Mouse (Mus musculus) limb, embryonic 12.5 days (tissue): ENCODE data around the gene Mrpl28. TPM values are rescaled to one million over a fixed set of nuclear protein-coding genes. Genes with fewer than 3 reads are reported as not detected.
"Not testable (repeated sequence)": the region's sequence is repeated elsewhere in the genome, so short reads cannot be mapped to it uniquely, and the experiment has no call there.

Experiments
- ATAC-seq: fragments of 200-750 bp; cut with Nextera tagmentation; 2 replicates; pipeline ENCODE4 v1.8.0; 2017; ENCODE audit warnings: low read depth, moderate TSS enrichment; ENCODE audit not compliant: insufficient number of reproducible peaks, insufficient read depth, low FRiP score, low TSS enrichment
- H3K27ac ChIP-seq: fragments of 300-500 bp; sonication (generic); 2 replicates; pipeline ENCODE4 v1.5.1; 2016; ENCODE audit warnings: mild to moderate bottlenecking, moderate library complexity
- H3K27me3 ChIP-seq: fragments of 300-500 bp; sonication (generic); 2 replicates; pipeline ENCODE4 v1.6.1; 2016; ENCODE audit warnings: mild to moderate bottlenecking, moderate library complexity
- H3K36me3 ChIP-seq: fragments of 300-500 bp; sonication (generic); 2 replicates; pipeline ENCODE4 v1.6.1; 2016; ENCODE audit warnings: mild to moderate bottlenecking, moderate library complexity
- H3K4me1 ChIP-seq: fragments of 300-500 bp; sonication (generic); replicated peaks from 2 replicates; pipeline ENCODE4 v1.6.1; 2016
- H3K4me2 ChIP-seq: fragments of 300-500 bp; sonication (generic); 2 replicates; pipeline ENCODE4 v1.6.1; 2016; ENCODE audit warnings: mild to moderate bottlenecking, moderate library complexity
- H3K4me3 ChIP-seq: fragments of 300-500 bp; sonication (generic); replicated peaks from 2 replicates; pipeline ENCODE4 v1.5.1; 2016; ENCODE audit warnings: mild to moderate bottlenecking
- H3K9ac ChIP-seq: fragments of 300-500 bp; sonication (generic); replicated peaks from 2 replicates; pipeline ENCODE4 v1.6.1; 2016; ENCODE audit warnings: mild to moderate bottlenecking, moderate library complexity
- H3K9me3 ChIP-seq: fragments of 300-500 bp; sonication (generic); 2 replicates; pipeline ENCODE4 v1.6.1; 2016; ENCODE audit warnings: mild to moderate bottlenecking, moderate library complexity
- WGBS: fragments of 180-500 bp; shearing (Covaris S2); methylation state at CpG from one replicate; pipeline ENCODE4 v1.1.7; 2016; 5-methylcytosine and 5-hydroxymethylcytosine counted together
- polyA plus RNA-seq: library from polyadenylated mRNA; unstranded; fragments of >200 nt; fragmentation: Nextera tagmentation; extraction: Ambion mirVana; gene quantifications from 2 replicates; pipeline ENCODE4 v1.2.1, GENCODE M21; 2016

Gene Mrpl28
- polyA plus RNA-seq, 1 experiment from 2014 or later: 218 TPM

GRCm38 (mm10) chr17:26101478-26101877 is 21.8 kb upstream of the Mrpl28 start:
- H3K4me3 ChIP-seq: no peak overlapping the region
- no peak for ATAC-seq
- no peaks in the 10 kb centered on the region for H3K36me3 ChIP-seq
- H3K4me2 ChIP-seq: no peak overlapping the region
- H3K9ac ChIP-seq: no peak overlapping the region
- WGBS: 54% methylated on average over 4 of the region's 4 CpGs
- no peak overlapping the region for H3K27ac ChIP-seq
- H3K4me1 ChIP-seq: no peaks in the 10 kb centered on the region
- no peaks in the 10 kb centered on the region for H3K27me3 ChIP-seq
- no peaks in the 10 kb centered on the region for H3K9me3 ChIP-seq

- H3K4me1 ChIP-seq: peaks cover under 1% of the 10 kb centered on the region
- 58% methylated on average over 4 of the region's 4 CpGs for WGBS
- no peak for ATAC-seq
- H3K4me2 ChIP-seq: no peak overlapping the region
- no peak overlapping the region for H3K27ac ChIP-seq
- H3K27me3 ChIP-seq: peaks cover 7% of the 10 kb centered on the region
- H3K36me3 ChIP-seq: no peaks in the 10 kb centered on the region
- no peak overlapping the region for H3K9ac ChIP-seq
- H3K4me3 ChIP-seq: no peak overlapping the region
- no peaks in the 10 kb centered on the region for H3K9me3 ChIP-seq
Measured at GRCm38 (mm10) chr17:26105619-26106018, 17.7 kb upstream of the Mrpl28 start.

GRCm38 (mm10) chr17:26110156-26110555 is 13.1 kb upstream of the Mrpl28 start:
- no peak overlapping the region for H3K4me3 ChIP-seq
- ATAC-seq: no peak
- 30% methylated on average over 4 of the region's 4 CpGs for WGBS
- H3K4me1 ChIP-seq: peaks cover 17% of the 10 kb centered on the region
- peaks cover 52% of the 10 kb centered on the region for H3K27me3 ChIP-seq
- no peak overlapping the region for H3K4me2 ChIP-seq
- H3K9ac ChIP-seq: no peak overlapping the region
- no peak overlapping the region for H3K27ac ChIP-seq
- no peaks in the 10 kb centered on the region for H3K9me3 ChIP-seq
- no peaks in the 10 kb centered on the region for H3K36me3 ChIP-seq

- Histone ChIP-seq H3K4me1 (peaks cover 17% of the 10 kb centered on the region), H3K4me3 (no peak overlapping the region), H3K36me3 (no peaks in the 10 kb centered on the region), H3K27me3 (peaks cover 61% of the 10 kb centered on the region), H3K9me3 (no peaks in the 10 kb centered on the region), H3K27ac (no peak overlapping the region), H3K9ac (no peak overlapping the region), H3K4me2 (no peak overlapping the region; the same call in 1 of the 2 replicates)
- 0 out of 2 replicates have a peak, but pooled peaks have one; percentile 28 for ATAC-seq
- WGBS: 3% methylated on average over 4 of the region's 4 CpGs
Measured at GRCm38 (mm10) chr17:26111024-26111423, 12.3 kb upstream of the Mrpl28 start.

DNA sequence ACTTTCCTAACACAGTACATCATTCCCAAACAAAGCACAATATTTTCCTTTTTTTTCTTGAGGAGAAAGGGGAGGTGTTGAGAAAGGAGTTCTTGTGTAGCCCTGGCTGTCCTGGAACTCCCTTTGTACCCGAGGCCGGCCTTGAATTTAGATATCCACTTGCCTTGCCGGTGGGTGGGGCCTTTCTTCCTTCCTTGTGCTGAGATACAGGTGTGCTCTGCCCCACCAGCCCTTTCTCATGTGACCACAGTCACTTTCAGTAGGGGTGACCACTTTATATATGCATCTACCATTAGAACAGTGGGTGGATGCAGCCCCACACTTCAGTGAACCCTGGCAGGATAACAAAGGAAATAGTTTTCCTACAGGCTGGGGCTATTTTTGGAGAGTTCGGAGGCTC is 11.6 kb upstream of the Mrpl28 start:
- no peak overlapping the region for H3K9ac ChIP-seq
- H3K4me3 ChIP-seq: no peak overlapping the region
- peaks cover 17% of the 10 kb centered on the region for H3K4me1 ChIP-seq
- no peaks in the 10 kb centered on the region for H3K9me3 ChIP-seq
- no peak overlapping the region for H3K4me2 ChIP-seq
- no peak overlapping the region for H3K27ac ChIP-seq
- ATAC-seq: no peak
- WGBS: 29% methylated on average over 4 of the region's 4 CpGs
- H3K36me3 ChIP-seq: no peaks in the 10 kb centered on the region
- peaks cover 68% of the 10 kb centered on the region for H3K27me3 ChIP-seq

GRCm38 (mm10) chr17:26112751-26113150 is 10.5 kb upstream of the Mrpl28 start:
- ATAC-seq: no peak
- peak overlapping the region; percentile 65 for H3K4me3 ChIP-seq
- WGBS: 19% methylated on average over 14 of the region's 14 CpGs
- no peaks in the 10 kb centered on the region for H3K9me3 ChIP-seq
- peaks cover 78% of the 10 kb centered on the region for H3K27me3 ChIP-seq
- H3K4me2 ChIP-seq: peak overlapping the region; percentile 99
- peaks cover 17% of the 10 kb centered on the region for H3K4me1 ChIP-seq
- no peak overlapping the region for H3K9ac ChIP-seq
- H3K36me3 ChIP-seq: no peaks in the 10 kb centered on the region
- no peak overlapping the region for H3K27ac ChIP-seq

DNA sequence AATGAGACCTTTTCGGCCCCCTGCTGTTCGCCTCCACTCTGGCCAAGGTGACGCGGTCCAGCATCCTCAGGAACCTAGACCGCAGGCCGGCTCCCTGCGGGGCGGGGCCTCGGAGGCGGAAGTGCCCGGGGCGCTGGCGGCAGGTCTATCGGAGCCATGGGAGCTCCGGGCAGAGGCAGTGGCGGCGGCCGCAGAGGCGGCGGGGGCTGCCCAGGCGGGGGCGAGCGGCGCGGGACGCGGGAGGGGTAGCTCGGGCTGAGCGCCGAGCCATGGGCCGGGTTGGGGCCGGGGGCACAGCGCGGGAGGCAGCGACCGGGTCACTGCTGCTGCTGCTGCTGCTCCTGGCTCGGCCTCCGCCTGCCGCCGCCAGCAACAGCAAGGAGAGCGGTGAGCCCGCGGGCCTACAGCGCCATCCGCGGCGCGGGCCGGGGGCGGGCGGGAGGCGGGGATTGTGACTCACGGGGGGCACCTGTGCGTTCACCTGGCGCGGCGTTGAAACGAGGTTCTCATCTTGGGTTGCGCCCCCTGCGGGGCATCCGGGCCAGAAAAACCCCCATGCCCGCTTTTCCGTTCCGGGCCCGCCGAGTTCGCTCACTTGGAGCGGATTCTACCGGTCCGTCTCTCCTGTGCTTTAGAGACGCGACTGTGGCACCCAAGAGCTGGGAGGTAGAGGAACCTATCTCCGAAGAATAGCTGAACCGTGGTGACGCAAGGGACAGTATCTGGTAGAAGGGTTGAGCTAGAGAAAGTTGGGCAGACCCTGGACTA is 9.9 kb upstream of the Mrpl28 start, which contains the start of gene Tmem8:
TSS of gene Tmem8 (plus strand) at position 119 of the 768 bp plus-strand sequence.
- peak within 1 kb of the TSS; percentile 65 for H3K4me3 ChIP-seq
- peaks cover 17% of the 10 kb centered on the region for H3K4me1 ChIP-seq
- no peak within 1 kb of the TSS for H3K27ac ChIP-seq
- no peaks in the 10 kb centered on the region for H3K36me3 ChIP-seq
- H3K9ac ChIP-seq: peak within 1 kb of the TSS; percentile 71
- ATAC-seq: peak; percentile 58
- peak within 1 kb of the TSS; percentile 99 for H3K4me2 ChIP-seq
- peaks cover 84% of the 10 kb centered on the region for H3K27me3 ChIP-seq
- no peaks in the 10 kb centered on the region for H3K9me3 ChIP-seq
- under 1% methylated on average over 48 of the region's 75 CpGs for WGBS

- Histone ChIP-seq H3K36me3 (no peaks in the 10 kb centered on the region), H3K4me3 (peak overlapping the region; percentile 65), H3K9ac (0 out of 2 replicates have a peak overlapping the region, but pooled peaks have one; percentile 71), H3K27ac (no peak overlapping the region), H3K27me3 (peaks cover 91% of the 10 kb centered on the region), H3K4me2 (peak overlapping the region; percentile 99), H3K9me3 (no peaks in the 10 kb centered on the region), H3K4me1 (peaks cover 17% of the 10 kb centered on the region)
- 12% methylated on average over 8 of the region's 8 CpGs for WGBS
- ATAC-seq: no peak
Measured at GRCm38 (mm10) chr17:26114061-26114460, 9.2 kb upstream of the Mrpl28 start.

DNA sequence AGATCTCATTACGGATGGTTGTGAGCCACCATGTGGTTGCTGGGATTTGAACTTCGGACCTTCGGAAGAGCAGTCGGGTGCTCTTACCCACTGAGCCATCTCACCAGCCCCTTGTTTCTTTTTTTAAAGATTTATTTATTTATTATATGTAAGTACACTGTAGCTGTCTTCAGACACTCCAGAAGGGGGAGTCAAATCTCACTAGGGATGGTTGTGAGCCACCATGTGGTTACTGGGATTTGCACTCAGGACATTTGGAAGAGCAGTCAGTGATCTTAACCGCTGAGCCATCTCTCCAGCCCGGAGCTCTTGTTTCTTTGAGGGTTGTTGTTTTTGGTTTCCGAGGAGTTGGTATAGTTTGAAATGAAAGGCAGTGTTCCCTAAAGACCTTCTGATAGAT is 8.8 kb upstream of the Mrpl28 start:
- Histone ChIP-seq H3K27me3 (peaks cover 95% of the 10 kb centered on the region), H3K4me1 (peaks cover 17% of the 10 kb centered on the region)
- not testable (repeated sequence) for H3K9ac ChIP-seq, H3K27ac ChIP-seq, H3K36me3 ChIP-seq, H3K4me3 ChIP-seq, ATAC-seq, H3K9me3 ChIP-seq, H3K4me2 ChIP-seq
- 57% methylated on average over 7 of the region's 7 CpGs for WGBS

- ATAC-seq: no peak
- Histone ChIP-seq H3K4me1 (peaks cover 19% of the 10 kb centered on the region), H3K9ac (no peak overlapping the region), H3K4me3 (no peak overlapping the region), H3K27me3 (peaks cover 97% of the 10 kb centered on the region), H3K36me3 (no peaks in the 10 kb centered on the region), H3K4me2 (no peak overlapping the region), H3K9me3 (no peaks in the 10 kb centered on the region), H3K27ac (no peak overlapping the region)
- 75% methylated on average over 7 of the region's 7 CpGs for WGBS
Measured at GRCm38 (mm10) chr17:26115205-26115898, 7.9 kb upstream of the Mrpl28 start.

- WGBS: 51% methylated on average over 3 of the region's 3 CpGs
- ATAC-seq: no peak
- Histone ChIP-seq H3K9ac (no peak overlapping the region), H3K4me2 (no peak overlapping the region), H3K27ac (no peak overlapping the region), H3K9me3 (no peaks in the 10 kb centered on the region), H3K36me3 (no peaks in the 10 kb centered on the region), H3K4me1 (peaks cover 16% of the 10 kb centered on the region), H3K4me3 (no peak overlapping the region), H3K27me3 (peaks cover 91% of the 10 kb centered on the region)
Measured at GRCm38 (mm10) chr17:26115956-26116487, 7.3 kb upstream of the Mrpl28 start.
